Mouse (Mus musculus): ENCODE results near the gene Pip4k2a. TPM values are rescaled to one million over a fixed set of nuclear protein-coding genes. Genes with fewer than 3 reads are reported as not detected.

The Pip4k2a gene
- polyA plus RNA-seq, 1 experiment: 21.8 TPM

DNA sequence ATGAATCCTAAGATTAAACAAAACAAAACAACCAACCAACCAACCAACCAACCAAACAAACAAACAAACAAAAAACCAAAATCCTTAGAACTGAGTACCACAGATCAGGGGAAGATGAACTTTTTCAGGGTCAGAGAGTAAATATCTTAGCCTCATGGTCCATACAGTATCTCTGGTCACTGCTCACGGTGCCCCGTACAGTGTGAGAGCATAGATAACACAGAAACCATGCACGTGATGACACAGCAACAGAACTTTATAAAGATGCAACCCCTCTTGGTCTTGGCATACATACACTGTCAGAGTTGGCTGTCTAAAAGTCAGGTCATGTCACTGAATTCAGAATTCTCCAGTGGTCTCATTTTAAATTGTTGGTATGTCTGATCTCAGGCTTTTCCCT is 126.8 kb downstream of the Pip4k2a start:
- TF ChIP-seq POLR2A (IDR thresholded peaks at IDR 0.05; ENCODE audit: low read depth, low read length): no peak
- TF ChIP-seq CTCF (IDR thresholded peaks at IDR 0.05; ENCODE audit: extremely low read depth, insufficient read depth, insufficient read length, insufficient replicate concordance): no peak
- H3K27me3 ChIP-seq (ENCODE audit: control insufficient read depth, insufficient read depth, low read length): no peaks in the 10 kb centered on the region
- 90% methylated on average over 3 of the region's 3 CpGs for WGBS
- peaks cover 5% of the 10 kb centered on the region for H3K36me3 ChIP-seq (ENCODE audit: control insufficient read depth, insufficient read depth, low read length)
- H3K4me1 ChIP-seq (ENCODE audit: control insufficient read depth, insufficient read depth, insufficient read length): no peaks in the 10 kb centered on the region
- no peak for DNase-seq (ENCODE audit: low read depth in 1 of 2, low spot score in 2 of 2)
- H3K4me3 ChIP-seq (ENCODE audit: extremely low read depth, insufficient read depth, insufficient read length): no peak overlapping the region
- no peak overlapping the region for H3K27ac ChIP-seq (ENCODE audit: insufficient read depth, low read length)

DNA sequence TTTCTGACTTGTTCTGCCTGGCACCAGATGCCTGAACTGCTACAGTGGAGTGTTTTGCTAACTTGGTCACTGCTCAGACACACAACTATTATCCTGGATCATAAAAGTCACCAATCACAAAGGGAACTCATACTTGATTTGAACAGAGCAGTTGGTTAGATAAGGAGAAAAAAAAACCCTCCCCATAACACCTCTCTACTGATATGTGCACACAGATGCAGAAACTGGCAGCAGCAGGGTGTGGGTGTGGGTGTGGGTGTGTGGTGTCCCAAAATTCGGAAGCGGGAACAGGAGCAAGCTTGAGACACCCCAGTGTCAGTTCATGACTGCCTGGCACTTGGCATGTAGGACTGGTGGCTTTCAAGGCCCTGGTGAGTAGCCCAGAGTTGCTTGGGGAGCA is 130.9 kb downstream of the Pip4k2a start:
- no peak for DNase-seq (ENCODE audit: low read depth in 1 of 2, low spot score in 2 of 2)
- no peak for TF ChIP-seq CTCF (IDR thresholded peaks at IDR 0.05; ENCODE audit: extremely low read depth, insufficient read depth, insufficient read length, insufficient replicate concordance)
- no peak for TF ChIP-seq POLR2A (IDR thresholded peaks at IDR 0.05; ENCODE audit: low read depth, low read length)
- WGBS: 84% methylated on average over 2 of the region's 2 CpGs

DNA sequence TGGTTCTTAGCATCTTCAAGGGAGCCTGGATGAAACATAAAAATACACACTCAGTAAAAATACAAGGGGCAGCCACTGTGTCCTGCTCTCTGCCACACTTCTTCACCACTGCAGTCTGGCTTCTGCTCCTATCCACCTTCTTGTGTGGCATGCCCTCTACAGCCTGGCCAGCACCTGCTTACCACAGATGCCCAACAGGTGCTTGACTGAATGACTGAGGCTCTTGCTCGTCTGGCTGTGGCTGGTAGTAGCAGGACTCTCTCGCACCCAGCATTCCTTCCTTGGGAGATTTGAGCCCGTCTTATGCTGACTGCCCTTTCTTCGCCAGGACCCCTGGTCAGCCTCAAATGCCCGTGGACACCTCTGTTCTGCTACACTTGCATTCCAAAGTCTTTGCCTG is 133.2 kb downstream of the Pip4k2a start:
- Histone ChIP-seq H3K27ac (ENCODE audit: insufficient read depth, low read length) (no peak overlapping the region), H3K36me3 (ENCODE audit: control insufficient read depth, insufficient read depth, low read length) (peaks cover 14% of the 10 kb centered on the region), H3K4me3 (ENCODE audit: extremely low read depth, insufficient read depth, insufficient read length) (no peak overlapping the region), H3K27me3 (ENCODE audit: control insufficient read depth, insufficient read depth, low read length) (no peaks in the 10 kb centered on the region), H3K4me1 (ENCODE audit: control insufficient read depth, insufficient read depth, insufficient read length) (no peaks in the 10 kb centered on the region)
- TF ChIP-seq POLR2A (IDR thresholded peaks at IDR 0.05; ENCODE audit: low read depth, low read length): no peak
- TF ChIP-seq CTCF (IDR thresholded peaks at IDR 0.05; ENCODE audit: extremely low read depth, insufficient read depth, insufficient read length, insufficient replicate concordance): no peak
- DNase-seq (ENCODE audit: low read depth in 1 of 2, low spot score in 2 of 2): no peak
- WGBS: 98% methylated on average over 5 of the region's 5 CpGs

More for the DNA sequence above, 130.9 kb downstream of the Pip4k2a start:
- Histone ChIP-seq H3K27me3 (ENCODE audit: control insufficient read depth, insufficient read depth, low read length) (no peaks in the 10 kb centered on the region), H3K4me1 (ENCODE audit: control insufficient read depth, insufficient read depth, insufficient read length) (no peaks in the 10 kb centered on the region), H3K4me3 (ENCODE audit: extremely low read depth, insufficient read depth, insufficient read length) (no peak overlapping the region), H3K36me3 (ENCODE audit: control insufficient read depth, insufficient read depth, low read length) (peaks cover 13% of the 10 kb centered on the region), H3K27ac (ENCODE audit: insufficient read depth, low read length) (no peak overlapping the region)

DNA sequence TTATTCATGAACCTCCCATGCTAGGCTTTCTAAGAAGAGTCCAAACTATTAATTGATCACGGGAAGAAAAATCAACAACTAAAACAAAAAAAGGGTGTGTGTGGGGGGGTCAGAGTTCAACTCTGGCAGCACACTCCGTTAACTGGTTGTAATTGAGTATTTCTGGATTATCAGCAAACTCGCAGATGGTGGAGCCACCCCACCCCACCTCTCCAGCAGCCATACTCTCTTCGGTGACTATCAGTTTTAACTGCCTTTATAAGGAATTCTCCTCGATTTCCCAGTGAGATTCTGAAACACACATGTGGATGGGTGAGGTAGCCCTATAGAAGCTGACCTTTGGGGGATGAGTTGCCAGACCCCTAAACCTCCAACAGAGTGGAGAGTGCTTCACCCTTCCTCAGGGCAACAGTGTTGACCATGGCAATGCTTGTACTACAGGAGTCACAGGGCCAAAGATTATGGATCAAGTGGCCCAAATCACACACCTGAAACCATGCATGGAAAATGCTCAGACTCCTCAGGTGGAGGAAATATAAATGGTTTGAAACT is 136.2 kb downstream of the Pip4k2a start:
- 88% methylated on average over 5 of the region's 5 CpGs for WGBS
- no peak overlapping the region for H3K4me3 ChIP-seq (ENCODE audit: extremely low read depth, insufficient read depth, insufficient read length)
- no peaks in the 10 kb centered on the region for H3K4me1 ChIP-seq (ENCODE audit: control insufficient read depth, insufficient read depth, insufficient read length)
- no peaks in the 10 kb centered on the region for H3K27me3 ChIP-seq (ENCODE audit: control insufficient read depth, insufficient read depth, low read length)
- H3K27ac ChIP-seq (ENCODE audit: insufficient read depth, low read length): no peak overlapping the region
- no peak for DNase-seq (ENCODE audit: low read depth in 1 of 2, low spot score in 2 of 2)
- TF ChIP-seq CTCF (IDR thresholded peaks at IDR 0.05; ENCODE audit: extremely low read depth, insufficient read depth, insufficient read length, insufficient replicate concordance) (no peak), POLR2A (IDR thresholded peaks at IDR 0.05; ENCODE audit: low read depth, low read length) (no peak)
- H3K36me3 ChIP-seq (ENCODE audit: control insufficient read depth, insufficient read depth, low read length): peaks cover 12% of the 10 kb centered on the region

DNA sequence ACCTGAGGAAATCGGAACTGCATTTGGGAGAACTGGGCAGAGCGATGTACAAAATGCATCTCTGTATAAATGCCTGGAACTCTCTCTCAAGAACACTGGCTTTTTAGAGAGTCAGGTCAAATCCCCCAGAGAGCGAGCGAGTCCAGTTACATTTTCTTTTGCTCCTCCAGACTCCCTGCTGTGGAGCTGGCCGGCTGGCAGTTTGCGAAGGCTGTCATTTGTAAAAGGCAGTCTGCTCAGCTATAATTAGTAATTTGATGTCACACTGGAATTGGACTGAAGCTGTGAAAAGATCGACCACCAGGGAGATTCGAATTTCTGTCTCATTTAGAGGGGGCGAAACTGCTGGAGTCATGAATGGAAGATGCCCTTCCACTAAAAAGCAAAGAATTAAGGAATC is 137.2 kb downstream of the Pip4k2a start:
- Histone ChIP-seq H3K36me3 (ENCODE audit: control insufficient read depth, insufficient read depth, low read length) (peaks cover 11% of the 10 kb centered on the region), H3K4me3 (ENCODE audit: extremely low read depth, insufficient read depth, insufficient read length) (no peak overlapping the region), H3K27ac (ENCODE audit: insufficient read depth, low read length) (no peak overlapping the region), H3K27me3 (ENCODE audit: control insufficient read depth, insufficient read depth, low read length) (no peaks in the 10 kb centered on the region), H3K4me1 (ENCODE audit: control insufficient read depth, insufficient read depth, insufficient read length) (no peaks in the 10 kb centered on the region)
- TF ChIP-seq CTCF (IDR thresholded peaks at IDR 0.05; ENCODE audit: extremely low read depth, insufficient read depth, insufficient read length, insufficient replicate concordance): no peak
- no peak for TF ChIP-seq POLR2A (IDR thresholded peaks at IDR 0.05; ENCODE audit: low read depth, low read length)
- WGBS: 91% methylated on average over 9 of the region's 9 CpGs
- DNase-seq (ENCODE audit: low read depth in 1 of 2, low spot score in 2 of 2): no peak

DNA sequence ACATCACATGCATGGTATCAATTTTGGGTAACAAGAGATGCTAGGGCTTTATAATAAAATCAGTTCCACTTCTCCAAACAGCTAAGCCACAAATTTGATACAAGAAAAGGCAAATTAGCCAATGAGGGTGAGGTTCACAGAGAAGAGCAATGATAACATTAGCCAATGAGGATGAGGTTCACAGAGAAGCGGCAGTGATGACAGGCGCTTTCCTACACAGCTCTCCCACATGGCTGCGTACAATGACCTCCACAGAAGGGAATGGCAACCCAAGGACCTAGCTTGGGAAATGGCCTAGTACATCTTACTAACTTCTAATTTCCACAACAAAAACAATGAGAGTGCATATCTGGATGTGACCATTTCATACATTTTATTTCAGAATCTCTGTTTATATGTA is 140.0 kb downstream of the Pip4k2a start:
- Histone ChIP-seq H3K4me3 (ENCODE audit: extremely low read depth, insufficient read depth, insufficient read length) (no peak overlapping the region), H3K27me3 (ENCODE audit: control insufficient read depth, insufficient read depth, low read length) (no peaks in the 10 kb centered on the region), H3K36me3 (ENCODE audit: control insufficient read depth, insufficient read depth, low read length) (peaks cover 4% of the 10 kb centered on the region), H3K4me1 (ENCODE audit: control insufficient read depth, insufficient read depth, insufficient read length) (no peaks in the 10 kb centered on the region), H3K27ac (ENCODE audit: insufficient read depth, low read length) (no peak overlapping the region)
- no peak for DNase-seq (ENCODE audit: low read depth in 1 of 2, low spot score in 2 of 2)
- no peak for TF ChIP-seq POLR2A (IDR thresholded peaks at IDR 0.05; ENCODE audit: low read depth, low read length)
- no peak for TF ChIP-seq CTCF (IDR thresholded peaks at IDR 0.05; ENCODE audit: extremely low read depth, insufficient read depth, insufficient read length, insufficient replicate concordance)
- WGBS: 97% methylated on average over 3 of the region's 3 CpGs

DNA sequence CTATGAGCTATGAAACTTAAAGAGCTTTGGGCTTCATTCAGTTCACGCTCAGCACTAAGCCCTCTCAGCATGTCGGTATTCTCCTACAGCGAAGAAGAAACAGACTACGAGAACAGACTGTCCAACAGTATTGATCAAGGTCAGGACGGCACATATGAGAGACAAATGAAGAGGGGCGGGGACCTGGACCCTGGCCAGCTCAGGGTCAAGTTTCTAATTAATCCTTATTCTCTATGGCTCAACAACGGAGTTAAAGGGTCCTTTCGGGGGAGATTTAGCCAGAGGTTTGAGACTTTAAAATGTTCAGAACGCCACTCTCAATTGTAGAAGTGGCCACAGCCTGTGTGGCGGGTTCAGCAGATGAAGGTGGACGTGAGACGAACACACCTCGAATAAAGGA is 141.5 kb downstream of the Pip4k2a start:
- H3K27me3 ChIP-seq (ENCODE audit: control insufficient read depth, insufficient read depth, low read length): no peaks in the 10 kb centered on the region
- TF ChIP-seq CTCF (IDR thresholded peaks at IDR 0.05; ENCODE audit: extremely low read depth, insufficient read depth, insufficient read length, insufficient replicate concordance) (no peak), POLR2A (IDR thresholded peaks at IDR 0.05; ENCODE audit: low read depth, low read length) (no peak)
- WGBS: 97% methylated on average over 13 of the region's 13 CpGs
- DNase-seq (ENCODE audit: low read depth in 1 of 2, low spot score in 2 of 2): no peak
- H3K27ac ChIP-seq (ENCODE audit: insufficient read depth, low read length): no peak overlapping the region
- no peak overlapping the region for H3K4me3 ChIP-seq (ENCODE audit: extremely low read depth, insufficient read depth, insufficient read length)
- H3K4me1 ChIP-seq (ENCODE audit: control insufficient read depth, insufficient read depth, insufficient read length): no peaks in the 10 kb centered on the region
- peaks cover 5% of the 10 kb centered on the region for H3K36me3 ChIP-seq (ENCODE audit: control insufficient read depth, insufficient read depth, low read length)
